Mouse (Mus musculus) liver, adult 2 months (tissue): ENCODE measurements around the gene Vav2.

Source experiments
- CTCF ChIP-seq: fragments of 200-500 bp; IDR thresholded peaks from 2 replicates; pipeline ENCODE4 v1.5.1; 2011; ENCODE audit warnings: low read depth, low read length, control low read depth
- POLR2A ChIP-seq: fragments of 200-500 bp; IDR thresholded peaks from 2 replicates; pipeline ENCODE4 v1.6.1; 2011; ENCODE audit warnings: low read length, control low read depth; ENCODE audit not compliant: insufficient read depth; ENCODE audit errors: extremely low read depth

DNA sequence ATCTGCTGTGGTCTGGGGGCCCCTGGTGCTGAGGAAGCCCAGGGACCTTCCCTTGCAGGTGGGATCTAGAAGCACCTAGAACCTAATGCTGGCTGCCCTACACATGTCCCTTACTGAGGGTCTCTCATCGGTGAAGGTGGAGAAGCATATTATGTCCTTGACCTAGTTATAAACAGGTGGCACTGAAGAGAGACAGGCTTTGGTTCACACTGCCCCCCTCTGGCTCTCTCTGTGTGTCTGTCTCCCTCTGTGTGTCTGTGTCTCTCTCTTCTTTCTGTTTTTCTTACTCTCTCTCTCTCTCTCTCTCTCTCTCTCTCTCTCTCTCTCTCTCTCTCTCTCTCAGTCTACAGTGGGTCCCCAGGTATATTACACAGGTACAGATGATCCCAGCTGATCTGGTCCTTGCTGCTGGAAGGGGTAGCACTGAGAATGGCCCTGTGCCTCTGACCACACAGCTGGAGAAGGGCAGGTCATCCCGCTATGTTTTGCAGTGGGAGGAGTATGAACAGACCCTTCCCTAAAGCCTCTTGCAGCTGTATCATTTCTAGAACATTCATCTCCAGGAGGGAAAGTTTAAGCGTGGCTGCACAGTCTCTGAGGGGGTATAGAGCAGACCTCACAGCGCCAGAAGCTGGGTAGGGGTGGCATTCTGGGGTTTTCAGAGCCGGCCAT is 197.9 kb downstream of the Vav2 start:
- no peak for TF ChIP-seq POLR2A
- no peak for TF ChIP-seq CTCF
